ENCODE assay signal across 14 mouse cellular contexts in genomic region chrX:8205088-8205487, GRCm38 (mm10). TPM values are rescaled to one million over a fixed set of nuclear protein-coding genes. Genes with fewer than 3 reads are reported as not detected.
A peak's percentile ranks its signal among the peaks of the same experiment; 100 is the strongest.
DNase-seq lines count a peak whose midpoint lies in the region; ATAC-seq and TF ChIP-seq lines count a peak whose summit lies in the region.
"Had no signal": no experiment of that assay in that cellular context is flagged by ENCODE, and none has a peak within 500 bp of the region (broad histone marks: within the 10 kb centered on the region; RNA-seq: fewer than 3 reads in every experiment).

No protein-coding gene starts in this region.

- H3K9me3 ChIP-seq in forebrain, postnatal 0 days (ENCODE audit: low read length): no peaks in the 10 kb centered on the region
- no peaks in the 10 kb centered on the region for H3K9me3 ChIP-seq in forebrain, embryonic 11.5 days (ENCODE audit: control insufficient read depth, low read length)
- 0 out of 2 replicates have a peak, but pooled peaks cover 5% of the 10 kb centered on the region for H3K9me3 ChIP-seq in hindbrain, embryonic 12.5 days (replicated peaks)
- H3K9me3 ChIP-seq in midbrain, postnatal 0 days (ENCODE audit: low read length): no peaks in the 10 kb centered on the region
- H3K9me3 ChIP-seq: embryonic facial prominence, embryonic 13.5 days; G1E had no signal

- DNase-seq in forebrain, postnatal 0 days: no peak
- DNase-seq in forebrain, embryonic 11.5 days (ENCODE audit: low spot score): no peak
- peak; percentile 51 for DNase-seq in ES-CJ7 (ENCODE audit: low read depth, low spot score)
- DNase-seq in midbrain, postnatal 0 days (ENCODE audit: low spot score): no peak
- DNase-seq in heart, postnatal 4 days: no peak
- DNase-seq in spleen, postnatal 10 days (ENCODE audit: low spot score in 2 of 2): no peak
- DNase-seq: adrenal gland, postnatal 10 days; lung, adult 2 months; lung, postnatal 4 days had no signal

- ATAC-seq in forebrain, postnatal 0 days: no peak
- ATAC-seq in forebrain, embryonic 11.5 days (replicated peaks; ENCODE audit: low FRiP score): no peak
- ATAC-seq in hindbrain, embryonic 12.5 days (ENCODE audit: low FRiP score): no peak
- no peak for ATAC-seq in midbrain, postnatal 0 days (ENCODE audit: low FRiP score)
- ATAC-seq: intestine, embryonic 16.5 days had no signal

- H3K27ac ChIP-seq in forebrain, postnatal 0 days (ENCODE audit: low read depth, low read length): no peak overlapping the region
- H3K27ac ChIP-seq in forebrain, embryonic 11.5 days (ENCODE audit: low read depth, low read length): no peak overlapping the region
- H3K27ac ChIP-seq in hindbrain, embryonic 12.5 days: no peak overlapping the region
- no peak overlapping the region for H3K27ac ChIP-seq in midbrain, postnatal 0 days (ENCODE audit: low read depth, low read length)
- H3K27ac ChIP-seq: embryonic facial prominence, embryonic 13.5 days; kidney, postnatal 0 days had no signal

- no peak overlapping the region for H3K9ac ChIP-seq in forebrain, postnatal 0 days
- no peak overlapping the region for H3K9ac ChIP-seq in forebrain, embryonic 11.5 days (ENCODE audit: low read length)
- H3K9ac ChIP-seq in hindbrain, embryonic 12.5 days: no peak overlapping the region
- no peak overlapping the region for H3K9ac ChIP-seq in midbrain, postnatal 0 days (replicated peaks; ENCODE audit: low read length, poor library complexity, severe bottlenecking)

- WGBS in forebrain, postnatal 0 days: 77% methylated on average over 4 of the region's 4 CpGs
- 74% methylated on average over 4 of the region's 4 CpGs for WGBS in forebrain, embryonic 11.5 days
- WGBS in hindbrain, embryonic 12.5 days: 77% methylated on average over 4 of the region's 4 CpGs
- WGBS in midbrain, postnatal 0 days: 78% methylated on average over 4 of the region's 4 CpGs

- peak overlapping the region; percentile 57; the same call in 1 of the 2 replicates for H3K4me3 ChIP-seq in forebrain, postnatal 0 days (ENCODE audit: low read depth, low read length)
- no peak overlapping the region for H3K4me3 ChIP-seq in forebrain, embryonic 11.5 days (ENCODE audit: low read depth, low read length)
- peak overlapping the region; percentile 50; the same call in 1 of the 2 replicates for H3K4me3 ChIP-seq in hindbrain, embryonic 12.5 days
- peak overlapping the region; percentile 53; the same call in 1 of the 2 replicates for H3K4me3 ChIP-seq in midbrain, postnatal 0 days (ENCODE audit: low read depth, low read length)

- no peaks in the 10 kb centered on the region for H3K27me3 ChIP-seq in forebrain, postnatal 0 days (ENCODE audit: insufficient read depth, low read length)
- H3K27me3 ChIP-seq in forebrain, embryonic 11.5 days (ENCODE audit: control insufficient read depth, insufficient read depth, low read length): no peaks in the 10 kb centered on the region
- no peaks in the 10 kb centered on the region for H3K27me3 ChIP-seq in hindbrain, embryonic 12.5 days
- H3K27me3 ChIP-seq in midbrain, postnatal 0 days (ENCODE audit: insufficient read depth, low read length): no peaks in the 10 kb centered on the region
- H3K27me3 ChIP-seq: embryonic facial prominence, embryonic 13.5 days had no signal

- peak overlapping the region; percentile 56 for H3K4me2 ChIP-seq in forebrain, postnatal 0 days (ENCODE audit: low read depth)
- no peak overlapping the region for H3K4me2 ChIP-seq in forebrain, embryonic 11.5 days (ENCODE audit: low read depth, low read length, severe bottlenecking)
- H3K4me2 ChIP-seq in hindbrain, embryonic 12.5 days (replicated peaks): peak overlapping the region; percentile 50
- peak overlapping the region; percentile 55; the same call in 1 of the 2 replicates for H3K4me2 ChIP-seq in midbrain, postnatal 0 days (ENCODE audit: low read depth, low read length, poor library complexity, severe bottlenecking)

- no peak for TF ChIP-seq CTCF in forebrain, postnatal 0 days (IDR thresholded peaks at IDR 0.05; ENCODE audit: low read depth)
- TF ChIP-seq CTCF in midbrain, postnatal 0 days (IDR thresholded peaks at IDR 0.05): no peak

- no peaks in the 10 kb centered on the region for H3K36me3 ChIP-seq in forebrain, postnatal 0 days (ENCODE audit: insufficient read depth)
- H3K36me3 ChIP-seq in forebrain, embryonic 11.5 days (ENCODE audit: control insufficient read depth, insufficient read depth, low read length): no peaks in the 10 kb centered on the region
- 0 out of 2 replicates have a peak, but pooled peaks cover 4% of the 10 kb centered on the region for H3K36me3 ChIP-seq in hindbrain, embryonic 12.5 days
- peaks cover 3% of the 10 kb centered on the region; the same call in 1 of the 2 replicates for H3K36me3 ChIP-seq in midbrain, postnatal 0 days (ENCODE audit: insufficient read depth, low read length)
- H3K36me3 ChIP-seq: embryonic facial prominence, embryonic 13.5 days; G1E had no signal

- H3K4me1 ChIP-seq in forebrain, postnatal 0 days (ENCODE audit: insufficient read depth): no peaks in the 10 kb centered on the region
- H3K4me1 ChIP-seq in forebrain, embryonic 11.5 days (replicated peaks; ENCODE audit: control insufficient read depth, insufficient read depth, low read length): no peaks in the 10 kb centered on the region
- no peaks in the 10 kb centered on the region for H3K4me1 ChIP-seq in hindbrain, embryonic 12.5 days
- H3K4me1 ChIP-seq in midbrain, postnatal 0 days (ENCODE audit: insufficient read depth, low read length): 0 out of 2 replicates have a peak, but pooled peaks cover 4% of the 10 kb centered on the region

RNA-seq across cellular contexts. Expression of gene Porcn, which starts 1.2 kb away (rescaled TPM):
- 37.0 and 45.8 TPM in 2 replicates for total RNA-seq in forebrain, postnatal 0 days (2014; rRNA removed)
- 39.4 and 46.6 TPM in 2 replicates for polyA plus RNA-seq in forebrain, postnatal 0 days (2015; fragmentation: Nextera tagmentation; extraction: Ambion mirVana)
- 13.6 and 14.5 TPM in 2 replicates for polyA plus RNA-seq in forebrain, embryonic 11.5 days (2014; fragmentation: Nextera tagmentation; extraction: Ambion mirVana)
- 28.2 and 31.7 TPM in 2 replicates for polyA plus RNA-seq in hindbrain, embryonic 12.5 days (2016; fragmentation: Nextera tagmentation; extraction: Ambion mirVana)
- 59.9 and 68.0 TPM in 2 replicates for total RNA-seq in midbrain, postnatal 0 days (2014; rRNA removed)
- 42.3 and 44.4 TPM in 2 replicates for polyA plus RNA-seq in midbrain, postnatal 0 days (2015; fragmentation: Nextera tagmentation; extraction: Ambion mirVana)
- total RNA-seq in heart, postnatal 4 days (2021): 1 to 10 TPM; 2.0 to 2.7 TPM

RNA-seq across cellular contexts. Expression of gene Ebp, which starts 11.8 kb away (rescaled TPM):
- total RNA-seq in forebrain, postnatal 0 days (2014; rRNA removed): 11.3 and 14.3 TPM in 2 replicates
- 20.0 and 23.9 TPM in 2 replicates for polyA plus RNA-seq in forebrain, postnatal 0 days (2015; fragmentation: Nextera tagmentation; extraction: Ambion mirVana)
- polyA plus RNA-seq in forebrain, embryonic 11.5 days (2014; fragmentation: Nextera tagmentation; extraction: Ambion mirVana): 24.5 and 25.2 TPM in 2 replicates
- polyA plus RNA-seq in hindbrain, embryonic 12.5 days (2016; fragmentation: Nextera tagmentation; extraction: Ambion mirVana): 30.7 and 32.3 TPM in 2 replicates
- total RNA-seq in midbrain, postnatal 0 days (2014; rRNA removed): 24.7 and 26.6 TPM in 2 replicates
- polyA plus RNA-seq in midbrain, postnatal 0 days (2015; fragmentation: Nextera tagmentation; extraction: Ambion mirVana): 22.9 and 26.9 TPM in 2 replicates
- 10 to 100 TPM; 21.0 to 23.8 TPM for total RNA-seq in heart, postnatal 4 days (2021)

RNA-seq across cellular contexts. Expression of gene Tbc1d25, which starts 29.1 kb away (rescaled TPM):
- total RNA-seq in forebrain, postnatal 0 days (2014; rRNA removed): 16.3 and 19.3 TPM in 2 replicates
- polyA plus RNA-seq in forebrain, postnatal 0 days (2015; fragmentation: Nextera tagmentation; extraction: Ambion mirVana): 19.4 and 22.7 TPM in 2 replicates
- polyA plus RNA-seq in forebrain, embryonic 11.5 days (2014; fragmentation: Nextera tagmentation; extraction: Ambion mirVana): 13.5 and 13.9 TPM in 2 replicates
- polyA plus RNA-seq in hindbrain, embryonic 12.5 days (2016; fragmentation: Nextera tagmentation; extraction: Ambion mirVana): 16.4 and 16.7 TPM in 2 replicates
- total RNA-seq in midbrain, postnatal 0 days (2014; rRNA removed): 21.2 and 24.7 TPM in 2 replicates
- polyA plus RNA-seq in midbrain, postnatal 0 days (2015; fragmentation: Nextera tagmentation; extraction: Ambion mirVana): 17.6 and 20.7 TPM in 2 replicates
- 1 to 10 TPM; 5.9 to 7.1 TPM for total RNA-seq in heart, postnatal 4 days (2021)

RNA-seq across cellular contexts. Expression of gene Ftsj1, which starts 47.1 kb away (rescaled TPM):
- 36.9 and 44.9 TPM in 2 replicates for total RNA-seq in forebrain, postnatal 0 days (2014; rRNA removed)
- 40.0 and 45.4 TPM in 2 replicates for polyA plus RNA-seq in forebrain, postnatal 0 days (2015; fragmentation: Nextera tagmentation; extraction: Ambion mirVana)
- polyA plus RNA-seq in forebrain, embryonic 11.5 days (2014; fragmentation: Nextera tagmentation; extraction: Ambion mirVana): 40.4 and 47.1 TPM in 2 replicates
- polyA plus RNA-seq in hindbrain, embryonic 12.5 days (2016; fragmentation: Nextera tagmentation; extraction: Ambion mirVana): 43.1 and 43.5 TPM in 2 replicates
- total RNA-seq in midbrain, postnatal 0 days (2014; rRNA removed): 39.6 and 39.9 TPM in 2 replicates
- polyA plus RNA-seq in midbrain, postnatal 0 days (2015; fragmentation: Nextera tagmentation; extraction: Ambion mirVana): 35.4 and 39.9 TPM in 2 replicates
- 10 to 100 TPM; 14.6 to 15.6 TPM for total RNA-seq in heart, postnatal 4 days (2021)

RNA-seq across cellular contexts. Expression of gene Rbm3, which starts 59.4 kb away (rescaled TPM):
- 581 and 651 TPM in 2 replicates for total RNA-seq in forebrain, postnatal 0 days (2014; rRNA removed)
- 541 and 677 TPM in 2 replicates for polyA plus RNA-seq in forebrain, postnatal 0 days (2015; fragmentation: Nextera tagmentation; extraction: Ambion mirVana)
- polyA plus RNA-seq in forebrain, embryonic 11.5 days (2014; fragmentation: Nextera tagmentation; extraction: Ambion mirVana): 466 and 494 TPM in 2 replicates
- polyA plus RNA-seq in hindbrain, embryonic 12.5 days (2016; fragmentation: Nextera tagmentation; extraction: Ambion mirVana): 401 and 433 TPM in 2 replicates
- 371 and 394 TPM in 2 replicates for total RNA-seq in midbrain, postnatal 0 days (2014; rRNA removed)
- polyA plus RNA-seq in midbrain, postnatal 0 days (2015; fragmentation: Nextera tagmentation; extraction: Ambion mirVana): 429 and 432 TPM in 2 replicates
- 100 to 1,000 TPM; 471 to 553 TPM for total RNA-seq in heart, postnatal 4 days (2021)
